ENCODE assay signal across 8 mouse cellular contexts in the genomic region with DNA sequence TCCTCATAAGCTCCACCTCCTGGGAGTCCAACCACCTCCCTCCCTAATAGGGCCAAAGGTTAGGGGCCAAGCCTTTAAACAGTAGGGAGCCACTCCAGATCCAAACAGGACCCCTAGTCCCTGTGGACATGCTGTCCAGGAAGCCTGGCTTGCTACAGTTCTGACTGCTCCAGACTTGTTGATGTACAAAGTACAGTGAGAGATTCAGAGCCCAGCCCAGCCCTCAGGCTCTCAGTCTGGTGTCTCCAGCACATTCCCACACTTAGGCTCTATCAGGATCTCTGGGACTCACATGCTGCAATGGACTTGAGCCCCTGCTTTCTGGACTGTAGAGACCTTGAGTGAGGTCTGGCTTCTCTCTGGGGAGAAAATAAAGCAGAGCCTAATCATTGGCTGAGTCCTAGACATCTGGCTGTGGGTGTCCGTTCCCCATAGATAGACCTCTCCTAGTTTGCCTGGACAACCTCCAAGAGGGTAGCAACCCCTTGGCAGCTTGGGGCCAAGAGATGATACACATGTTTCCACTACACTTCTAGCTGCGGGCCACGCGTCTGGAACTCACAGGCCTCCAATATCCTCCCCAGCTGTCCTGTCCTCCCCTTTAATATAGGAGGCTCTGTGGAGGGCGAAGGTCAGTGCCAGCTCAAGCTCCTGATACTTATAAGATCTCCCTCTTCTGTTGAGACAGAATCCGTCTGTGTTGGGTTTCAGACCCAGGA. TPM values are rescaled to one million over a fixed set of nuclear protein-coding genes. Genes with fewer than 3 reads are reported as not detected.
DNase-seq lines count a peak whose midpoint lies in the region; ATAC-seq and TF ChIP-seq lines count a peak whose summit lies in the region.
"Had no signal": no experiment of that assay in that cellular context is flagged by ENCODE, and none has a peak within 500 bp of the region (broad histone marks: within the 10 kb centered on the region; RNA-seq: fewer than 3 reads in every experiment).

No protein-coding gene starts in this region.

- no peaks in the 10 kb centered on the region for H3K9me3 ChIP-seq in limb, embryonic 15.5 days

- WGBS in limb, embryonic 15.5 days: 76% methylated on average over 6 of the region's 6 CpGs

- H3K27ac ChIP-seq in testis, adult 2 months (ENCODE audit: control insufficient read depth, insufficient read depth, low read depth, low read length): peak overlapping the region; percentile 29; the same call in 1 of the 2 replicates
- H3K27ac ChIP-seq in limb, embryonic 15.5 days: peak overlapping the region; percentile 69

- peaks cover 32% of the 10 kb centered on the region for H3K4me1 ChIP-seq in testis, adult 2 months (ENCODE audit: control insufficient read depth, insufficient read depth, low read length)
- H3K4me1 ChIP-seq in limb, embryonic 15.5 days: peaks cover 46% of the 10 kb centered on the region

- peak overlapping the region; percentile 10; the same call in 1 of the 2 replicates for H3K4me3 ChIP-seq in testis, adult 2 months (ENCODE audit: control insufficient read depth, low read depth, low read length)
- no peak overlapping the region for H3K4me3 ChIP-seq in limb, embryonic 15.5 days

- no peak for ATAC-seq in limb, embryonic 15.5 days (ENCODE audit: insufficient number of reproducible peaks, low FRiP score, low TSS enrichment, low read depth)
- no peak for ATAC-seq in erythroid progenitor cell, adult 5-6 weeks (replicated peaks; ENCODE audit: low FRiP score, poor library complexity, severe bottlenecking)
- ATAC-seq: forebrain, postnatal 0 days had no signal

- DNase-seq in testis, postnatal 14 days (ENCODE audit: low spot score): no peak
- peak; percentile 64 to 67 for DNase-seq in heart, postnatal 14 days
- DNase-seq in cerebellum, postnatal 4 days (ENCODE audit: low spot score in 2 of 2): no peak
- no peak for DNase-seq in spleen, postnatal 36 days (ENCODE audit: low spot score in 2 of 2)
- DNase-seq: forebrain, postnatal 0 days had no signal

- no peak for TF ChIP-seq CTCF in testis, adult 2 months (IDR thresholded peaks at IDR 0.05; ENCODE audit: control insufficient read depth, insufficient read depth, insufficient replicate concordance, low read depth, low read length)

- no peaks in the 10 kb centered on the region for H3K27me3 ChIP-seq in testis, adult 2 months (ENCODE audit: control insufficient read depth, insufficient read depth, low read length)
- no peaks in the 10 kb centered on the region for H3K27me3 ChIP-seq in limb, embryonic 15.5 days

- peaks cover 3% of the 10 kb centered on the region for H3K36me3 ChIP-seq in testis, adult 2 months (ENCODE audit: control insufficient read depth, insufficient read depth, low read length)
- H3K36me3 ChIP-seq in limb, embryonic 15.5 days: peaks cover 23% of the 10 kb centered on the region

- TF ChIP-seq POLR2A in testis, adult 2 months (IDR thresholded peaks at IDR 0.05; ENCODE audit: control insufficient read depth, low read depth, low read length): no peak

- no peak overlapping the region for H3K4me2 ChIP-seq in limb, embryonic 15.5 days

- H3K9ac ChIP-seq in limb, embryonic 15.5 days: no peak overlapping the region
- H3K9ac ChIP-seq: forebrain, postnatal 0 days had no signal

- intact Hi-C loops in heart, postnatal 14 days (cut with DNase I): no loop called here

RNA-seq across cellular contexts. Expression of a gene that starts 6.2 kb away (rescaled TPM):
- polyA plus RNA-seq in testis, adult 2 months (2012; rRNA removed): 10.8 and 13.2 TPM in 2 replicates
- 10 to 100 TPM; 97.7 to 97.8 TPM for total RNA-seq in heart, postnatal 14 days (2021)
- 52.9 and 61.4 TPM in 2 replicates for polyA plus RNA-seq in limb, embryonic 15.5 days (2015; fragmentation: Nextera tagmentation; extraction: Ambion mirVana)
- 0.72 and 1.3 TPM in 2 replicates for total RNA-seq in erythroid progenitor cell, adult 5-6 weeks (2015; ENCODE audit: low replicate concordance)
- total RNA-seq in erythroid progenitor cell, adult 5-6 weeks (2017; ENCODE audit: low replicate concordance): 0.68 and 1.5 TPM in 2 replicates

RNA-seq across cellular contexts. Expression of a gene that starts 48.7 kb away (rescaled TPM):
- polyA plus RNA-seq in testis, adult 2 months (2012; rRNA removed): 347 and 372 TPM in 2 replicates
- 10 to 100 TPM; 12.1 to 22.5 TPM for total RNA-seq in heart, postnatal 14 days (2021)
- 94.5 and 99.0 TPM in 2 replicates for polyA plus RNA-seq in limb, embryonic 15.5 days (2015; fragmentation: Nextera tagmentation; extraction: Ambion mirVana)
- total RNA-seq in erythroid progenitor cell, adult 5-6 weeks (2015; ENCODE audit: low replicate concordance): 19.8 and 26.4 TPM in 2 replicates
- total RNA-seq in erythroid progenitor cell, adult 5-6 weeks (2017; ENCODE audit: low replicate concordance): 24.8 and 41.9 TPM in 2 replicates

RNA-seq across cellular contexts. Expression of a gene that starts 49.1 kb away (rescaled TPM):
- 24.6 and 32.8 TPM in 2 replicates for polyA plus RNA-seq in testis, adult 2 months (2012; rRNA removed)
- 1 to 10 TPM; 9.2 to 9.9 TPM for total RNA-seq in heart, postnatal 14 days (2021)
- 12.0 and 12.3 TPM in 2 replicates for polyA plus RNA-seq in limb, embryonic 15.5 days (2015; fragmentation: Nextera tagmentation; extraction: Ambion mirVana)
- 5.0 and 5.4 TPM in 2 replicates for total RNA-seq in erythroid progenitor cell, adult 5-6 weeks (2015; ENCODE audit: low replicate concordance)
- 1.2 and 2.4 TPM in 2 replicates for total RNA-seq in erythroid progenitor cell, adult 5-6 weeks (2017; ENCODE audit: low replicate concordance)

Comparison
In these comparisons a context has a peak if more than half of its experiments do, and no peak if none do; other contexts are left out.
1. DNase-seq: peak in heart, postnatal 14 days (2 of 2); none in testis, postnatal 14 days (single experiment), cerebellum, postnatal 4 days (0 of 2) and spleen, postnatal 36 days (0 of 2).
2. RNA of a gene that starts 6.2 kb away (total RNA-seq): 97.7 to 97.8 TPM in heart, postnatal 14 days; 0.68 to 1.5 TPM in erythroid progenitor cell, adult 5-6 weeks; every median in the first group is over 10 times any median in the second.